Mouse (Mus musculus): ENCODE data around the gene Slc35e3. TPM values are rescaled to one million over a fixed set of nuclear protein-coding genes. Genes with fewer than 3 reads are reported as not detected.

The Slc35e3 gene
- polyA plus RNA-seq, 1 experiment from 2014 or later = 11.7 TPM

GRCm38 (mm10) chr10:117683734-117684037 is 62.5 kb downstream of the Slc35e3 start:
- no peaks in the 10 kb centered on the region for H3K9me3 ChIP-seq
- no peaks in the 10 kb centered on the region for H3K4me1 ChIP-seq (replicated peaks)
- no peak overlapping the region for H3K9ac ChIP-seq
- no peak for ATAC-seq
- no peak overlapping the region for H3K4me2 ChIP-seq (replicated peaks)
- no peaks in the 10 kb centered on the region for H3K27me3 ChIP-seq (replicated peaks)
- H3K36me3 ChIP-seq = peaks cover 6% of the 10 kb centered on the region; the same call in 1 of the 2 replicates
- no peak overlapping the region for H3K4me3 ChIP-seq (replicated peaks)
- WGBS = 91% methylated on average over 9 of the region's 9 CpGs
- no peak overlapping the region for H3K27ac ChIP-seq

Other genes starting within 250 kb of the Slc35e3 start
- gene Cpm, start 116.9 kb downstream of the Slc35e3 start, polyA plus RNA-seq (2015; fragmentation: Nextera tagmentation; extraction: Ambion mirVana) = 44.4 and 50.7 TPM in 2 replicates
- 34.0 and 35.1 TPM in 2 replicates for gene Mdm2, start 35.6 kb downstream of the Slc35e3 start, polyA plus RNA-seq (2015; fragmentation: Nextera tagmentation; extraction: Ambion mirVana)
- 58.8 and 60.8 TPM in 2 replicates for gene Nup107, start 46.3 kb upstream of the Slc35e3 start, polyA plus RNA-seq (2015; fragmentation: Nextera tagmentation; extraction: Ambion mirVana)
- 169 and 180 TPM in 2 replicates for gene Rap1b, start 99.7 kb upstream of the Slc35e3 start, polyA plus RNA-seq (2015; fragmentation: Nextera tagmentation; extraction: Ambion mirVana)